Mouse (Mus musculus) kidney, postnatal 4 days (tissue): Measurements from ENCODE around the gene Lrp8.

Experiments used
- DNase-seq, 2 experiments: peaks; one replicate each; pipeline ENCODE4 v3.0.0; 2021; ENCODE audit warnings: mixed read lengths in 2 of 2

The Lrp8 gene

GRCm38 (mm10) chr4:107802185-107802449 is at the start of gene Lrp8:
Gene Lrp8, plus strand, starts transcription at chr4:107802261.
- no peak for DNase-seq

DNA sequence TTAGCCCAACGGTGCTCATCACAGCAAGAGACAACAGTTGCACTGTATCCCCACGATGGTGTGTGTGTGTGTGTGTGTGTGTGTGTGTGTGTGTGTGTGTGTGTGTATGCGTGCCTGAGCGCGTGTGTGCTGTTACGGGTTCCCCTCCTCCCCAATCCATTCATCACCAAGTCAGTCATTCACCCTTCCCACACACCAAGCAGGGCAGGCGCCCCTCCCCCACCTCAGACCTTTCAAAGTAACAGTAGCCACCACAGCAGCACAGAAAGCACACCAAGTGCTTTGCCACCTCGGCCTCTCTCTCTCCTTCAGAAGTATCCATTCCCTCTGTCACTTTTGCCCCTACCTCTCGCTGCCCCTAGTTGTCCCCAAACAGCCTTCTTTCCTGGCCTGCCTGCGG is 45.8 kb upstream of the Lrp8 start:
- DNase-seq = peak; percentile 47 to 59

GRCm38 (mm10) chr4:107757487-107758470 is 44.3 kb upstream of the Lrp8 start:
- DNase-seq = no peak

GRCm38 (mm10) chr4:107758938-107759337 is 43.1 kb upstream of the Lrp8 start:
- no peak for DNase-seq

- DNase-seq = no peak
Measured at GRCm38 (mm10) chr4:107763001-107763400, 39.1 kb upstream of the Lrp8 start.

DNA sequence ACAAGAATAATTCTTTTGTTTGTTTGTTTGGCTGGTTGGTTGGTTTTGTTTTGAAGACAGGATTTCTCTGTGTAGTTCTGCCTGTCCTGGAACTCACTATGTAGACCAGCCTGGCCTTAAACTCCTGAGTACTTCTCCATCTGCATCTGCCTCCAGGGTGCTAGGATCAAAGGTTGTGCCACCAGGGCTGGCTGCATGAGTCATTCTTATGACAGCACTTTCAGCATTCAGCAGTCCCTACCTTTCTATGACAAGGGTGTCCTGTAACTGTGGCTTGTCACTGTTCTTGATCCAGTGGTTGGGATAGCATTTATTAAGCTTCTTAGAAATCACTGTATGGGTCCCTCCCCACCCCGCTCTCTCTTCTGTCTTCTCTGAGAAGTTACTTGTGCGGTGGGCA is 38.5 kb upstream of the Lrp8 start:
- no peak for DNase-seq

- DNase-seq = no peak
Measured at GRCm38 (mm10) chr4:107765196-107765813, 36.8 kb upstream of the Lrp8 start.

- no peak for DNase-seq
Measured at GRCm38 (mm10) chr4:107766182-107766581, 35.9 kb upstream of the Lrp8 start.

DNA sequence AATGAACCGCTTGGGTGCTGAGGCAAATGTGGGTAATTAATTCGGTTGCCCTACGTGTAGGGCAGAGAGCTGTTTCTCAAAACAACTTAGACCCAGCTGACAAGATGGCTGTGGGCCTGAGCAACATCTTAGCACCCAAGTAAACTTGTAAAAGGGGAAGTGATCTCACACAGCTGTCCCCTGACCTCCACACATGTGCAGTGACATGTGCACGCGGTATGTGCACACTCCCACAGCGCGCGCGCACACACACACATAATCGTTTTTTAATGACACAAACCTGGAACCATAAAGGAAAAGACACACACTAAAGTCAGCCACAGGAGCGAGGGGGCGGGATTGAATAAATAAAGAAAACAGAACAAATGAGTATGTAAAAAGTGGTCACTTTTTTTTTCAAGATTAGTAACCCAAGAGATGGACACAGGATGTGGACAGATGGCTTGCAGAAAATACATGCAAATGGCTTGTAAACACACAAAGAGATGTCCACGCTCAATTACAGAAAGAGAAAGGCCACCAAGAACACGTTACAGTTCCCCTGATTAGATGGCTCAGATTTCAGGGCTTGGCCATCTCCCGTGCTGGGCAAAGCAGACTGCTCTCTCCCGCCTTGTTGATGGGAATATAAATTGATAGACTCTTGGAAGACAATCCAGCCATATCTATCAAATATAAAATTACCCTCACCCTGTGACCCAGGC is 29.8 kb upstream of the Lrp8 start:
- DNase-seq = no peak

GRCm38 (mm10) chr4:107774868-107775267 is 27.2 kb upstream of the Lrp8 start:
- no peak for DNase-seq

DNA sequence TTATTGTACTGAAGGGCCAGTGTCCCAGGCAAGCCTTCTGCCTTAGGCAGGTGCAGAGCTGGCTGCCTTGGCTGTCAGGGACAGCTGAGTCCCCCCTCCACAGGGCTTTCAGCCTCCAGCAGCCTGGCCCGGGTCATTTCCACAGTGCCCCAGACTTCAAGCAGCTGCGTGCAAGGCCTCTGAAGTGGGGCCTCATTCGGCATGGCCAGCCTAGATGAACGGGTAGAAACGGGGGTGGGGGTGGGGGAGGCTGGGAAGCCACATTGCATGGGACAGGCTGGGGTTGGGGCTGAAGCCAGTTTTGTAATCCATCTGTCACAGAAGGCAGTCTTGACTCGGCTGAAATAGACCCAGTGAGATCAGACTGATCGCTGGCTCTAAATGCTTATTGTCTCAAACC is 26.4 kb upstream of the Lrp8 start:
- DNase-seq = no peak

GRCm38 (mm10) chr4:107776990-107777673 is 24.9 kb upstream of the Lrp8 start:
- no peak for DNase-seq

DNA sequence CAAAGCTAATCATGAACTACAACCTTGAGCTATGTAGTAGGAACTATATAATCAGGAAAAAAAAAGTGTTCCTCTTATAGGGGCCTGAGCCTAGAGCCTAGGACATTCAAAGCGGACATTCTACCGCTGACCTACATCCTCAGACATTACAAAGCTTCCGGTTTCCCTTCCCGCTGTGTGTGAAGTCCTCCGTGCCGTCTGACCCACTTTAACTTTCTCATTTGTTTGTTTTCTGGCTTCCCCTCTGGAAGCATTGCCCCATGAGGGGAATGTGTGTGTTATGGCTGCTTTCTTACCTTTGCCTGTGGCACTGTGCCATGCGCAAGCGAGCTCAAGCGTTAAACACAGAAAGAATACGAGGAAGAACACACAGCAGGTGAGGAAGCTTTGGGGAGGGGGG is 18.5 kb upstream of the Lrp8 start:
- no peak for DNase-seq

GRCm38 (mm10) chr4:107788841-107789240 is 13.2 kb upstream of the Lrp8 start:
- no peak for DNase-seq

DNA sequence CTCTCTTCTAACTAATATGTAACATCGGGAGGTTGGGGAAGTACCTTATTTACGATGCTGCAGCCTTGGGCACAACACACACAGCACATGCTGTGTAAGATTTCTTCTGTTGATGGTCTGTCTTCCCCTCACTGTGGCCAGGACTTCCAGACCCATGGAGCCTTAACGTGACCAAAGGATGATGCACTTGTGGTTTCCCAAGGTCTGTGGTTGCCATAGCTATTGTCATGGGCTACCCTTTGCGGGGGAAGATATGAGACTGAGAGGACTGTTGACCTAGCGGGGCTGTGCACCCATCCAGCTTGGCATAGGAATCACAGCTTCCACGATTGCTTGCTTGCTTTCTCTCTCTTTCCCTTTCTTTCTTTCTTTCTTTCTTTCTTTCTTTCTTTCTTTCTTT is 1.3 kb upstream of the Lrp8 start:
- DNase-seq = no peak

GRCm38 (mm10) chr4:107801366-107802184 is 486 bp upstream of the Lrp8 start:
- DNase-seq = peak; percentile 77 to 82

- peak; percentile 37 to 45 for DNase-seq
Measured at GRCm38 (mm10) chr4:107802450-107803331, 630 bp downstream of the Lrp8 start.

GRCm38 (mm10) chr4:107803351-107804106 is 1.5 kb downstream of the Lrp8 start:
- peak; percentile 87 to 94 for DNase-seq

DNA sequence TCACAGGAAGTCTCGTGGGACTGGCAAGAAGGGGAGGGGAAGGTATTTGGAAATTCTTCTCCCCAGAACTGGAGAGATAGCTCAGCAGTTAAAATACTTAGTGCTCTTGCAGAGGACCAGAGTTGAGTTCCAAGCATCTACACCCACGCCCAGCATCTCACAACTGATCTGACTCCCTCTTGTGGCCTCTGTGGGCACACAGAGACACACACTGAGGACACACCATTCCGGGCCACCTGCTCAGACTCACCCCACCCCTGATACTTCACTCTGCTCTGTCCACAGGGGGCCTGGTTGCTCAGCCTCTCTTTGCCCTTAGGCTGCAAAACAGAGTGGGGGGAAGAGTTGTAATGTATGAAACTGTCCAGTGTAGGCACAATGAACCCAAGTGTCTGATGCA is 3.4 kb downstream of the Lrp8 start:
- no peak for DNase-seq

DNA sequence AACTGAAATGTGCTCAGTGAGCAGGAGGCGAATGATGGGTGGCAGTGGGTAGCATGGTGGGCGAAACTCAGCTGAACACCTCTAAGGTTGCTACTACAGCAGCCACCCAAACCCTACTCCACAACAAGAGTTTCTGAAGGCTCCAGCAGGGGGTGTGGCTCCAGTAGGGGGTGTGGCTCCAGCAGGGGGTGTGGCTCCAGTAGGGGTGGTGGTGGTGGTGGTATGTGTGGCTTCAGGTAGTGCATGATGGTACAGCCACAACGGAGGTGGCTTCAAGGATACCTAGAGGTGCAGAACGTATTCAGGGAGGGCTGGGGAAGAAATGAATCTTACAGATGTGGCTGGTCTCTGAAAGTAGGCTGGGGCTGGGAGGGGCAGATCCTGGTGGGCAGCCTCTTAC is 5.7 kb downstream of the Lrp8 start:
- DNase-seq = peak; percentile 20 to 21
